Mouse (Mus musculus) liver (tissue): ENCODE measurements around the gene Pgd.
"Not testable (repeated sequence)": the region's sequence is repeated elsewhere in the genome, so short reads cannot be mapped to it uniquely, and the experiment has no call there.

ENCODE experiments used
- DNase-seq: peaks from one replicate; pipeline ENCODE4 v3.0.0-alpha.2; 2020; ENCODE audit warnings: mixed read lengths

Gene Pgd

DNA sequence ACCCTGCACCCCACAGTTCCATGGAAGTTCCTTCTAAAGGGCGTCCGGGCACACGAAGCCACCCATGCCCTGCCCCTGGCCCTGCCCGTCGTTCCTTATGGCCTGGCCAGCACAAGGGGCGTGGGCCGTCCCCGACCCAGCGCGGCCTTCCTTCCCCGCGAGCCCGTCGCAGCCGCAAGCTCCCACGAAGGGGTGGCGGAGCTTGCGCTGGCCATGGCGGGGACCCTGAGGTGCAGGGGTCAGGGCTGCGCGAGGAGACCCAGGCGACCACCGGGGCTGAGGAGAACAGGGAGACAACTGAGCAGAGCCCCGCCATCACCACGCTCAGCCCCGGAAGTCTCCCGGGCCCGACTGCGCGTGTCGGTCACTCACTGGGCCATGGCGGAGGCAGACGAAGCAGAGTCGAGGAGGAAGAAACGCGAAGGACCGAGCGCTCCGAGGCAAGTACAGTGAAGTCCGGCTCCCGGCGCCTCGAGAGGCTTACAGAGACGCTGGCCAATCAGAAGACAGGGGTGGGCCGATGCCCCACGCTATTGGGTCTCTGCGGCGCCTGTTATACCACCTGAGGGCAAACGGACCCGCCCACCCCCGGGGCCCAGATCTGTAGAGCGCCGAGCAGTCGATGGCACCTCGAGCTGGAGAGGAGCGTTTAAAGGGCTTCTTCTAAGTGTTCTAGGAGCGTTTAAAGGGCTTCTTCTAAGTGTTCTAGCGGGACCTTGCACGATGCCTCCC, at the start of gene Pgd:
Gene Pgd, minus strand, starts transcription at position 557 of the 732 bp plus-strand sequence.
- peak; percentile 97 for DNase-seq

DNA sequence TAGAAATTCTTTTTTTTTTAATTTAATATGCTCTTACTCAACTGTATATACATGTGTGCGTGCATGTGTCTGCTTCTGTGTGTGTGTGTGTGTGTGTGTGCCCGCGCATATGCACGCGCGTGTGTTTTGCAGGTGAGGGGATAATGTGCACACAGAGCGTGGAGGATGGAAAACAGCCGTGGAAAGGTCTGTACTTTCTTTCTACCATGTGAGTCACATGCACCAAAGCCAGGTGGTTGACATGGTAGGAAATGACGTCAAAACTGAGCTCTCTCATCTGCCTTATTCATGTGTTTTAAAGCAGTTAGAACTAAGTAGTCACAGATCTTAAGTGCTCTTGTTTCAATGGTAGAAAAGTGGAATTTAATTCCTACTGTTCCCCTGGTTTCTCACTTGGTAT, 49.4 kb upstream of the Pgd start:
- DNase-seq = no peak

DNA sequence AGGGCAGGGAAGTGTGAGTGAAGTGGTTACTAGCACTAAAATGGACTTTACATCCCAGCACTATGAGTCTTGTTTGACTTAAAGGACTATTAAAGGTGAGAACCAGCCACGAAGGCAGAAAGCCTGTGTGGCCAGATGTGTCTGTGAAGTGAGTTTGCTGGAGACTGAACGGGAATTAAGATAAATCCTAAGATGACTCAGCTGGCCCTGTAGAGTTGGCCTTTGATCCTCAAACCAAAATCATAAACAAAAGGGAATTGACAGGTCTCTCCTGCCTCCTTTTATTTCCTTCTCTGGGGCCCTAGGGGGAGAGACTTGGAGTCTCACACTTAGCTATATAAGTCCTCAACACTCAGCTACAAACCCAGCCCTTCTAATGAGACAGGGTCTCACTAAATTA, 48.8 kb upstream of the Pgd start:
- no peak for DNase-seq

DNA sequence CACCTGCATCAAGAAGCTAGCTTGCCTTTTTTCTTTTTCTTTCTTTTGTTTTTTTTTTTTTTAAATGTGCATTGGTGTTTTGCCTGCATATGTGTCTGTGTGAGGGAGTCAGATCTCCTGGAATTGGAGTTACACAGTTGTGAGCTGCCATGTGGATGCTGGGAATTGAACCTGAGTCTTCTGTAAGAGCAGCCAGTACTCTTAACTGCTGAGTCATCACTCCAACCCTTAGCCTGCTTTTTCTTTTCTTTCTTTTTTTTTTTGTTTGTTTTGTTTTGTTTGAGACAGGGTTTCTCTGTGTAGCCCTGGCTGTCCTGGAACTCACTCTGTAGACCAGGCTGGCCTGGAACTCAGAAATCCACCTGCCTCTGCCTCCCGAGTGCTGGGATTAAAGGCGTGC, 47.9 kb upstream of the Pgd start:
- DNase-seq = not testable (repeated sequence)

DNA sequence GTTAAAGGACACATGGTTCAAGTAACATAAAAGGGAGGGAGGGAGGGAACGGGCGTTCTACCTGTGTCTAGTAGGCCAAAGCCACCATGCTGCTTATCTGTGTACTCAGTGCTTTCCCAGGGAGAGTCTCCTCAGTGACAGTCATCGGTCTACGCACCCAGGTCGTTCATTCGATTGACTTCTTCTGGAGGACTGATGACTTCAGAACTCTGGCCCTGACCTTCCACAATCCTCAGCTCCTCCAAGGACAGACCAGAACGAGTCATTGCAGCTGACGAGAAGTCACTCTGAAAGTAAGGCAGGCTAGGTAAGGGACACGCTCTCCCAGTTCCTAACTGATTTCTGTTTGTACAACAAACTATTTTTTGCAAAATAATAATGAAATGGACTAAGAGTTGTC, 46.9 kb upstream of the Pgd start:
- no peak for DNase-seq

DNA sequence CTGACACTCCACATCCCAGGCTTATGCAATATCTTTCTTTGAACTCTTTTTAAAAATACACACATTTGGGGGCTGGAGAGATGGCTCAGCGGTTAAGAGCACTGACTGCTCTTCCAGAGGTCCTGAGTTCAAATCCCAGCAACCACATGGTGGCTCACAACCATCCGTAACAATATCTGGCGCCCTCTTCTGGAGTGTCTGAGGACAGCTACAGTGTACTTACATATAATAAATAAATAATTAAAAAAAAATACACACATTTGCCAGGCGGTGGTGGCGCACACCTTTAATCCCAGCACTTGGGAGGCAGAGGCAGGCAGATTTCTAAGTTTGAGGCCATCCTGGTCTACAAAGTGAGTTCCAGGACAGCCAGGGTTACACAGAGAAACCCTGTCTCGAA, 44.9 kb upstream of the Pgd start:
- not testable (repeated sequence) for DNase-seq

DNA sequence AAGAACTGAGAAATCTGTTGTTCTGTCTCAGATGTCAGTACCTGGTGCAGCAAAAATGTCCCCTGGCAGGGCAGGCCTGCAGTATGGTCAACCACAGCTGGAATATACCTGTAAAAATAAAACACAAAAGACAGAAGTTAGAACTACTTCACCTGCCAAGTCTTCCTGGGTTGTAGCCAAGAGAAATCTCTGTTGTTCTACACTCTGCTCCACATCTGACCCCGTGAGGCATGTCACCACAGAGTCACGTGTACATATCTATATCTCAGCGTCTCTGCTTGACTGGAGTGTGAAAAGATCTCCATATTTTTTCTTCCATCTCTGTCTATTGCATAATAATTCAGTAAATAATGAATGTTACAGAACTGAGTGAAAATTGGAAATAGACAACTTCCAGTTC, 35.9 kb upstream of the Pgd start:
- no peak for DNase-seq

- no peak for DNase-seq
These were observed 34.5 kb upstream of the Pgd start for GRCm38 (mm10) chr4:149201110-149201509.

- no peak for DNase-seq
These were observed 30.6 kb upstream of the Pgd start for GRCm38 (mm10) chr4:149197180-149197579.

DNA sequence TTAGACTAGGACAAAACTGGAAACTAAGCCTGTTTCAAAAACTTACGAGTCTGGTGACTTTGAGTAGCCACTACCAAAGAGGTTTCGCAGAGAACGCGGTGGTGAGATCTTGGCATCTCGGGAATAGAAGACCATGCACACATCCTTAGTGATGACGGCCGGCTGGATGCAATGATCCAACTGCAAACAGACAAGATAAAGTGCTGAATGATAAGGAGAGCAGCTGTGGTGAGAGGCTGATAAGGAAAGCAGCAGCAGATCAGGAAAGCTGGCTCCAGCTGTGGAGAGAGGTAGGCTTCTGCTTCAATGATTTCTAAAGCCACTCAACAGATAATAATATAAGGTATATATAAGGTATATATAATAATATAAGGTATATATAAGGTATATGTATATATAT, 24.5 kb upstream of the Pgd start:
- no peak for DNase-seq

DNA sequence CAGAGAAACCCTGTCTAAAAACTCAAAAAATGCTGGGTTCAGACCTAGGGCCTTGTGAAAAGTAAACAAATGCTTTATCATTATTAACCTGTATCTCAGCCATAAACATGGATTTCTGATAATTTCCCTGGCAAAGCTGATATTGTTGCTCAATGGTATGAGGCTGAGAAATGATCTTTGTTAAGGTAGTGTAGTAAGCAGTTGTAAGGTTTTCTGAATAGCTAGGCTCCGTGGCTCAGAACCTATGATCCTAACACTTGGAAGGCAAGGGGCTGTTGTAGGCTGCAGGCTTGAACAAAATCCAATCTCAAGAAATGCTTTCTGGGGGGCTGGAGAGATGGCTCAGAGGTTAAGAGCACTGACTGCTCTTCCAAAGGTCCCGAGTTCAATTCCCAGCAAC, 22.0 kb upstream of the Pgd start:
- no peak for DNase-seq

DNA sequence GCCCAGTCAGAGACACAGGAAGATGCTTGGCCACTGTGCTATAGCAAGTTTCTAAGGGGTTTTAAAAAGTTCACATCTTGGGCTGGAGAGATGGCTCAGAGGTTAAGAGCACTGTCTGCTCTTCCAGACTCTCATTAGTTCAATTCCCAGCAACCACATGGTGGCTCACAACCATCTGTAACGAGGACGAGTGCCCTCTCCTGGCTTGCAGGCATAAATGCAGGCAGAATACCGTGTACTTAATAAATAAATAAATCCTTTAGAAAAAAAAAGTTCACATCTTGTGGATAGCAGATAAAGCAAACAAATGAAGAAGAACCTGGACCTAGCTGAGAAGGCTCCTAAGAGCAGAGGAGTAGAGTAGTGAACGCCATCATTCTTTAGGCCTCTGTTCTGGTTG, 16.2 kb upstream of the Pgd start:
- peak; percentile 24 for DNase-seq

- no peak for DNase-seq
These were observed 15.6 kb upstream of the Pgd start for GRCm38 (mm10) chr4:149182192-149182591.

- no peak for DNase-seq
These were observed 13.0 kb upstream of the Pgd start for GRCm38 (mm10) chr4:149179573-149179972.

GRCm38 (mm10) chr4:149179160-149179559, 12.6 kb upstream of the Pgd start:
- DNase-seq = no peak

DNA sequence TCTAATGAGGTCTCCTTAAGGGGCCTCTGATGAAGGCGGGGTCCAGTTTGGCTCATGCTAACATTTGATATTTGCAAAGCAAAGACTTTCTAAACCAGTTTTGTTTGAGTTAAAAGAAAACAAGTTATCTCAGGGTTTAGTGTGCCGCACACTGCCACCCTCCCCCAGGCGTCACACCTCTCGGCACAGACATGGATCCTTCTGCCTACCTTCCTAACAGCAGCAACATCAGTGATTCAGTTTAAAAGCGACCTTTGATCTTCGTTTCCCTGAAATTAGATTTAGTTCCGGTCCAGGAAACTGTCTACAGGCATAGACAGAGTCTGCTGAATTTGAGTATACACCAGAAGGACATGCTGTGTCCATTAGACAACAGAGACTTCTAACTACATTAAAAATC, 11.8 kb upstream of the Pgd start:
- no peak for DNase-seq

DNA sequence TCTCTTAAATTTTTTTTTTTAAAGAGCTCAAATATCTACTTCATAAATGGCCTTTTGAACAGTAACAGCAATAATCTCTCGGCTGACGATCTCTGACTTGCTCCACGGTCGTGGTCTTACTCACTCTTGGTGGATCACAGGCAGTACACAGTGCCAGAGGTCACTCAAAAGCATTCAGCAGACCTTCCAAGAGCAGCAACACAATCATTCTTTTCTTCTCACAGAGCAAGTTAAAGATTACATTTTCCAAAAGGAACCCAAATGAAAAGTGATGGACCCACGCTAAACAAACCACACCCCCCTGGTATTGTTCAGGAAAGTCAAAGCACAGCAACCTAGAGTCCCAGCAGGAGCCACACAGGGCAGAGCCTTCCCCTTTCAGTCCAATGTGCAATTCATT, 10.5 kb upstream of the Pgd start:
- no peak for DNase-seq

- DNase-seq = no peak
These were observed 10.1 kb upstream of the Pgd start for GRCm38 (mm10) chr4:149176645-149177044.

GRCm38 (mm10) chr4:149173661-149174060, 7.1 kb upstream of the Pgd start:
- DNase-seq = no peak

DNA sequence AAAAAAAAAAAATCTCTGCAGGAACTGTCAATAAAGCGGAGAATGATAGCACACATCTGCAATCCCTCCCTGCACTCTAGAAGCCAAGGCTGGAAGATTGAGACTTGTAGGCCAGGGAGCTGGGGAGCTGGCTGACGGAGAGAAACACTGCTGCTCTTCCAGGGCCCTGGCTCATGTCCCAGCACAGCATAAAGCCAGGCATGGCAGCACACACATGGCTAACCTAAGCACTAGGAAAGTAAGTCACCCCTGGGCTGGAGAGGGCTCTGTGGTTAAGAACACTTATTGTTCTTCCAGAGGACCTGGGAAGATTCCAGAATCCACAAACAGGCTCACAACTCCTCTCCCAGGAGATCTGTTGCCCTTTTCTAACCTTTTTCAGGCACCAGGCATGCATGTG, 6.1 kb upstream of the Pgd start:
- DNase-seq = no peak

DNA sequence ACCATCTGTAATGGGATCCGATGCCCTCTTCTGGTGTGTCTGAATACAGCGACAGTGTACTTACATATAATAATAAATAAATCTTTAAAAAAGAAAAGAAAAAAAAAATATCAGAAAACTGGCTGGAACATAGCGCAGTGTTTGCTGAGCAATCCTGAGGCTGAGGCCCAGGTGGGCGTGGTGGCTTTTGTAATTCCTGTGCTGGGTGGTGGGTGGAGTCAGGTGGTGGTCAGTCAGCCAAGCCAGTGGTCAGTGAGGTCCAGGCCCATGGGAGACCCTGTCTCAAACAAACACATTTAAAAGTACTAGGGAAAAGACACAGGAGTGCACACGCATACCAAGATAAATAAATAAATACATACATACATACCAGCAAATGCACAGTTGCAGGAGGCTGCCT, 5.5 kb upstream of the Pgd start:
- peak; percentile 27 for DNase-seq

GRCm38 (mm10) chr4:149171581-149171981, 5.0 kb upstream of the Pgd start:
- peak; percentile 32 for DNase-seq

- no peak for DNase-seq
These were observed 3.9 kb upstream of the Pgd start for GRCm38 (mm10) chr4:149170394-149170931.

- not testable (repeated sequence) for DNase-seq
These were observed 3.4 kb upstream of the Pgd start for GRCm38 (mm10) chr4:149169926-149170325.

- no peak for DNase-seq
These were observed 1.4 kb upstream of the Pgd start for GRCm38 (mm10) chr4:149168016-149168415.
